Mouse (Mus musculus) forebrain, embryonic 15.5 days (tissue): ENCODE data around the gene March8. TPM values are rescaled to one million over a fixed set of nuclear protein-coding genes. Genes with fewer than 3 reads are reported as not detected.

Experiments
- ATAC-seq: fragments of 200-750 bp; cut with Nextera tagmentation; replicated peaks from 2 replicates; pipeline ENCODE4 v1.8.0; 2017; ENCODE audit warnings: mild to moderate bottlenecking, moderate TSS enrichment, moderate library complexity
- H3K27ac ChIP-seq: fragments of 300-500 bp; sonication (generic); replicated peaks from 2 replicates; pipeline ENCODE4 v1.5.1; 2015; ENCODE audit warnings: mild to moderate bottlenecking, inconsistent platforms
- H3K27me3 ChIP-seq: fragments of 300-500 bp; sonication (generic); 2 replicates; pipeline ENCODE4 v1.6.1; 2015; ENCODE audit warnings: inconsistent platforms
- H3K36me3 ChIP-seq: fragments of 300-500 bp; sonication (generic); 2 replicates; pipeline ENCODE4 v1.6.1; 2015; ENCODE audit warnings: mild to moderate bottlenecking, inconsistent platforms
- H3K4me1 ChIP-seq: fragments of 300-500 bp; sonication (generic); 2 replicates; pipeline ENCODE4 v1.6.1; 2015; ENCODE audit warnings: inconsistent platforms
- H3K4me2 ChIP-seq: fragments of 300-500 bp; sonication (generic); replicated peaks from 2 replicates; pipeline ENCODE4 v1.6.1; 2015; ENCODE audit warnings: mild to moderate bottlenecking, inconsistent platforms
- H3K4me3 ChIP-seq: fragments of 300-500 bp; sonication (generic); 2 replicates; pipeline ENCODE4 v1.5.1; 2015; ENCODE audit warnings: mild to moderate bottlenecking, inconsistent platforms
- H3K9ac ChIP-seq: fragments of 300-500 bp; sonication (generic); replicated peaks from 2 replicates; pipeline ENCODE4 v1.6.1; 2015; ENCODE audit warnings: mild to moderate bottlenecking, inconsistent platforms
- H3K9me3 ChIP-seq: fragments of 300-500 bp; sonication (generic); 2 replicates; pipeline ENCODE4 v1.6.1; 2016; ENCODE audit warnings: inconsistent platforms
- WGBS: fragments of 180-500 bp; shearing (Covaris S2); methylation state at CpG from one replicate; pipeline ENCODE4 v1.1.7; 2015; ENCODE audit warnings: mixed read lengths; 5-methylcytosine and 5-hydroxymethylcytosine counted together
- polyA plus RNA-seq: library from polyadenylated mRNA; unstranded; fragments of >200 nt; fragmentation: Nextera tagmentation; extraction: Ambion mirVana; gene quantifications from 2 replicates; pipeline ENCODE4 v1.2.1, GENCODE M21; 2015

Gene March8
- polyA plus RNA-seq, 1 experiment from 2014 or later, result 55.7 TPM

DNA sequence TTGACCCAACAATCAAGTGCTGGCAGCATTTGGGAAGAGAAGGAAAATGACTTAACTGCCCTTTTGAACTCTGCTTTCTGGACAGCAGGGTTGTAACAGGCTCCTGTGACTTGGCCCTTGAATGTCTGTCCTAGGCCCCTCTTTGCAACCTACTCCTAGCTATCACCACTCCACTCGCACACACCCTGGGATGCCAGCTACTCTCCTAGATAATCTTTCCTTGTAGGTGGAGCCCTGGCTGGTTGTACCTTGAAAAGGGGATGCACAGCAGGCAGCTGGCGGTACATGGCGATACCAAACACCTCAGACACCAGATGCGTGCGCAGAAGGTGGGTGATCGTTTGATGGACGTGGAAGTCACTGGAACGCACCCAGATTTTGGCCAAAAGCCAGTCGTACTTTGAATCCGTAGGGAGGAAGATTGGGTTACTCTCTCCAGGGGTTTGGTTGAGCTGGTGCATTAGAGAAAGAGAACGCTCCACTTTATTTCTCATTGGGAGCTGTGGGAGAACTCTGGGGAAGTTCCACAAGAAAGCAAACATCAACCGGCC, 77.4 kb downstream of the March8 start:
- Histone ChIP-seq H3K4me1 (no peaks in the 10 kb centered on the region), H3K27ac (no peak overlapping the region), H3K4me2 (no peak overlapping the region), H3K9ac (no peak overlapping the region), H3K9me3 (no peaks in the 10 kb centered on the region), H3K36me3 (no peaks in the 10 kb centered on the region), H3K4me3 (no peak overlapping the region), H3K27me3 (no peaks in the 10 kb centered on the region)
- WGBS, result 82% methylated on average over 12 of the region's 12 CpGs
- no peak for ATAC-seq

DNA sequence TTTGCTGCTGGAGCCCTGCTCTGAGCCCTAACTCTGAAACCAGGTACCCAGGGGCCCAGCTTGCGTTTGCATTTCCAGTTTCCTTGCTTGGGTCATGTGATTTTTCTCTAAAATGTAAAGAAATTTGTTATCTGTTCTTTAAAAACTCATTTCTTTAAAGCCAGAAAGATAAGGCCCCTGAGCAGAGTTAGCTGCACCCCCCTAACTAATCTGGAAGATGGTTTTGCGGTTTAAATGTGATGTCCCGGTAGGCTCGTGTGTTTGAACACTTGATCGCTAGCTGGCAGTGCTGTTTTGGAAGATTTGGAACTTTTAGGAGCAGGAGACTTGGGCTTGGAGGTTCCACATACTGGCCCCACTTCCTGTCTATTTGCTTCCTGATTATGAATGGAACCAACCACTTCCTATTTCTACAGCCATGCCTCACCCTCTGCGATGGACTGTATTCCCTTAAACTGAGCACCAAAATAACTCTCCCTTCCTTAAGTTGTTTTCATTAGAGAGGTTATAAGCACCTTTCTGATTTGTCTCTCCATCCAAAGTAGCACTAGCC, 78.3 kb downstream of the March8 start:
- ATAC-seq, result no peak
- Histone ChIP-seq H3K4me1 (no peaks in the 10 kb centered on the region), H3K9ac (no peak overlapping the region), H3K27me3 (no peaks in the 10 kb centered on the region), H3K27ac (no peak overlapping the region), H3K4me2 (no peak overlapping the region), H3K36me3 (no peaks in the 10 kb centered on the region), H3K9me3 (no peaks in the 10 kb centered on the region), H3K4me3 (no peak overlapping the region)
- WGBS, result 92% methylated on average over 6 of the region's 6 CpGs

DNA sequence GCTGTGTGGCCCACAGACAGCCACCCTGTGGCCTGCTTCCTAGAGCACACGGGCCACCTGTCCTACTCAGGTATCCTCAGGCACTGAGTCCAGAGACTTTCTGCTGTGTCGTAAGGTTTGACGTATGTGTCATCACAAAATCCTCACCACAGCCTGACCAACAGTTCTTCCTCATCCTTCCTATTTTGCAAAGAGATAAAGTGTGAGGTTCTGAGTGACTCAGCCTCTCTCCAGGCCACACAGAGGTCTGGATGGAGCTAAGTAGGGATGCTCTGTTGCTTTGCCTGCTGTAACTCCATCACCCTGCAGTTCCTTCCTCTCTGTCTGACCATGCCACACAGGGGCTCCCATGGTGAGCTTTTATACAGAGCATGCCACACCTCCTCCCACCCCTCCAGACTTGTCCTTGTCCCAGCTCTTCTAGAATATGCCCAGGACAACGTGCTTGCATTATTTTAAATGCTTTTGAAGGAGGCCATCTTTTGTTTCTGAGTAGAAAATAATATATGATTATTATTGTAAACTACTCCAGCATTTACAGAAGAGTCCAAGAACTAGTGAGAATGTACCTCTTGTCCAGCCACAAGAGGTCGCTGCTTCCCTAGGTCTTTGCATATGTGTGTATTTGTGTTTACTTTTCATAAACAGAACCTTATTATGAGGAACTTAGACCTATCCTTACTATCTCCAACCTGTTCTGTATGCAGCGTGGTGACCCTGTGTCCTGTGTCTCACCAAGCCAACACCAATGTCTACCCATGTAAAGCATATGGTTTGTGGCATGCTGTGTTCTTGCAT, 79.9 kb downstream of the March8 start:
- H3K27ac ChIP-seq, result no peak overlapping the region
- no peaks in the 10 kb centered on the region for H3K27me3 ChIP-seq
- 65% methylated on average over 6 of the region's 6 CpGs for WGBS
- no peak overlapping the region for H3K4me2 ChIP-seq
- no peaks in the 10 kb centered on the region for H3K4me1 ChIP-seq
- H3K36me3 ChIP-seq, result no peaks in the 10 kb centered on the region
- no peak for ATAC-seq
- H3K4me3 ChIP-seq, result no peak overlapping the region
- no peak overlapping the region for H3K9ac ChIP-seq
- H3K9me3 ChIP-seq, result no peaks in the 10 kb centered on the region

DNA sequence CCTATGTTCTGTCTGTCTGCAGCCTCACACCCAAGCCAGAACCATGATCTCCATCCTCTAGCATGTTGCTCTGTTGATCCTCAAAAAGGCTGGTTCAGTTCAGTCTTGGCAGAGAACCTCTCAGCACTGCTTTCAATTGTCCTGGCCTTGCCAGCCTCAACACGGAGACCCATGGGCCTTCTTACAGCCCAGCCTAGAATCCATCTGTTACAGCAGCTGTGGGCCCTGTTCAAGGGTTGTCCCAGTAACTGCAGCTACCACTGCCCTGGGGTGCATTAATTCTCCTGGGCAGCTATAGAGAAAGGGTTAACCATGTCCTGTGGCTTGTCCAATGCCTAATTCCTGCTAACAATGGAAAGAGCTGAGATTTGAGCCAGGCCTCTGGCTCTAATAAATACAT, 80.7 kb downstream of the March8 start:
- H3K9me3 ChIP-seq, result no peaks in the 10 kb centered on the region
- no peak overlapping the region for H3K27ac ChIP-seq
- no peaks in the 10 kb centered on the region for H3K36me3 ChIP-seq
- H3K9ac ChIP-seq, result no peak overlapping the region
- 53% methylated on average over 1 of the region's 1 CpGs for WGBS
- no peak overlapping the region for H3K4me2 ChIP-seq
- no peak for ATAC-seq
- no peaks in the 10 kb centered on the region for H3K4me1 ChIP-seq
- no peak overlapping the region for H3K4me3 ChIP-seq
- H3K27me3 ChIP-seq, result no peaks in the 10 kb centered on the region

DNA sequence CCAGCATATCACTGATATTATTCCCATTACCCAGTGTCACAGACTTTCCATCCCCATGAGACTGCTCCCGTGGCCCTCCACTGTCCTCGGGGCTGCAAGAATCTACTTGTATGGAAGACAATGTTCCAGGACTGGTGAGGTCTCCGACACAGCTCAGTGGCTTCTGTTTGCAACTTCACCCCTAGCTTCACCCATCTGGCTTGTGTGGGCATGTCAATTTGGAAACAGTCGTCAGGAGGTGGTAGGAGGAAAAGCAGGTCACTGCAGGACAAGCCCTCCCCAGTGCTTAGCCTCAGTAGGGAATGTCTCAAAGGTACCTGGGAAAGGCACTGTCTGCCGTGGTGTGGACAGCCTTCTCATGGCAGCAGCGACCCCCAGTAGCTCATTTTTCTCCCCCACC, 81.9 kb downstream of the March8 start:
- H3K27ac ChIP-seq, result no peak overlapping the region
- H3K27me3 ChIP-seq, result no peaks in the 10 kb centered on the region
- no peaks in the 10 kb centered on the region for H3K36me3 ChIP-seq
- no peaks in the 10 kb centered on the region for H3K9me3 ChIP-seq
- no peak overlapping the region for H3K4me3 ChIP-seq
- H3K4me1 ChIP-seq, result no peaks in the 10 kb centered on the region
- 73% methylated on average over 6 of the region's 6 CpGs for WGBS
- H3K4me2 ChIP-seq, result no peak overlapping the region
- no peak for ATAC-seq
- H3K9ac ChIP-seq, result no peak overlapping the region

DNA sequence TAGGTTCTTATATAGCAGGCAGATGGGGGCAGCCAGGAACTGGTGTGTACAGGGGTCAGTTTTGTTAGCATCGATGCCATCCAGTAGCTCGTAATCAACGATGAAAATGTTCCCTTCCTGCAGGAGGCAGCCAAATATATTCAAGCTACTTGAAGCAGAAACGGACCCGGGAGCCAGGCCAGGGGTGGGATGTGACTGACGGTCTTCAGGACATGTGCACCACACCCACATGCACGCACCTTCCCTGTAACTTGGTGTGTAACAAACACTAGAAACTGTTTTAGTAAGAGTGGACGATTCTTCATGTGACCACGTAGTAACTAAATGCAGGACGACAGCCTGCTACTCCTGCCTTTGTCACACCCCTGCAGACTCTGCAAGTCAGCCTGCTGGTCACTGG, 82.4 kb downstream of the March8 start:
- Histone ChIP-seq H3K36me3 (no peaks in the 10 kb centered on the region), H3K4me1 (no peaks in the 10 kb centered on the region), H3K27ac (no peak overlapping the region), H3K4me3 (no peak overlapping the region), H3K4me2 (no peak overlapping the region), H3K9me3 (no peaks in the 10 kb centered on the region), H3K27me3 (no peaks in the 10 kb centered on the region), H3K9ac (no peak overlapping the region)
- 85% methylated on average over 10 of the region's 10 CpGs for WGBS
- no peak for ATAC-seq

DNA sequence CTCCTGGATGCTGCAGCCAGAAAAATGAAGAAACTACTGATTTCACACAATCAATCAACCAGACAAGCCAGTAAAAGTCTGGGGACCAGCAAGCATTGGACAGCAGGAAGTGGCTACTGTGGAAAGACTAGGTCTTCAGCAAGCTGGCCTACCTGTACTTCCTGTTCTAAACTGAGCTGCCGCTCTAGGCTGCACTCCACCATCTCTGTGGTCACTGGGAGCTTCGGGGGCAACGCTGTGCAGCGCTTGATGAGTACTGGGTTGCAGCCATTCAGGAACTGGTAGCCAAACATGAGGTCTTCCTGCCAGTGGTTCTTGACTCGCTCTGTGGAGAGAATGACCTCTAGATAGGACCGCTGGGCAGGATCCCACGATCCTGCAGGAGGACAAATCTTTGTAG, 85.2 kb downstream of the March8 start:
- Histone ChIP-seq H3K27ac (no peak overlapping the region), H3K9ac (no peak overlapping the region), H3K4me3 (no peak overlapping the region), H3K36me3 (no peaks in the 10 kb centered on the region), H3K27me3 (no peaks in the 10 kb centered on the region), H3K9me3 (no peaks in the 10 kb centered on the region), H3K4me1 (no peaks in the 10 kb centered on the region), H3K4me2 (no peak overlapping the region)
- WGBS, result 93% methylated on average over 7 of the region's 7 CpGs
- ATAC-seq, result no peak

DNA sequence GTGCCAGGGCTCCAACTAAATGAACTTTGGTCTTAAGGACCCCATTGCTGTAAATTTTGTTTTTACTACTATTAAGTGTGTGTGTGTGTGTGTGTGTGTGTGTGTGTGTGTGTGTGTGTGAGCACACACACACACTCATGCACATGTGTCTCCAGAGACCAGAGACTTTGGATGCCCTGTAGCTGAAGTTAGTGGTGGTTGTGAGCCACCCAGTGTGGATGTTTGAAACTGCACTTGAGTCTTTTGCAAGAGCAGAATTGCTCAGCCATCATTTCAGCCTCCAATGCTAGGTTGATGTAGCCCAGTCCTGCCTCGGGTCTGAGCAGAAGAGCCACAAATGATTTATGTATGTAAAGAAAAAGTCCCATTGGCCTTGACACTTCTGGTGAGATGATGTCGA, 85.8 kb downstream of the March8 start:
- Histone ChIP-seq H3K27me3 (no peaks in the 10 kb centered on the region), H3K4me1 (no peaks in the 10 kb centered on the region), H3K27ac (no peak overlapping the region), H3K36me3 (no peaks in the 10 kb centered on the region), H3K9ac (no peak overlapping the region), H3K4me2 (no peak overlapping the region), H3K9me3 (no peaks in the 10 kb centered on the region), H3K4me3 (no peak overlapping the region)
- no peak for ATAC-seq
- 75% methylated on average over 2 of the region's 2 CpGs for WGBS

DNA sequence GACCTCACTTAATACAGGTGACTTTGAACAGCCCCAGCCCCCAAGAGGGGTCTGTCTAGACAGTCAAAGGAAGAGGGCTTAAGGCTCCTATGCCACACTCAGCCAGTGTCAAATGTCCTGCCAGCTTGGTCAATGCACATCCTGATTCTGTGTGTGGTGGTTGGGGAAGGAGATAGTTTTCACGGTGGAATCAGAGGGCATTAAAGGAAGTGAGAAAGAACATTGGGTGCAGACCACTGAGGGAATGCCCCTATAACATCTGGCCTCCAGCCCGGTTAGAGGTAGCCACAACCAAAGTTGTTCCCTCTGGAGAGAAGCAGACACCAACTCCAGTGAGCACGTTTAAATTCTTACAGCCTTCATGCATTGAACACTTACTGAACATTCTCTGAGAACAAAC, 89.7 kb downstream of the March8 start:
- Histone ChIP-seq H3K27ac (no peak overlapping the region), H3K4me2 (no peak overlapping the region), H3K4me1 (no peaks in the 10 kb centered on the region), H3K36me3 (no peaks in the 10 kb centered on the region), H3K27me3 (no peaks in the 10 kb centered on the region), H3K9me3 (no peaks in the 10 kb centered on the region), H3K9ac (no peak overlapping the region), H3K4me3 (no peak overlapping the region)
- 87% methylated on average over 3 of the region's 3 CpGs for WGBS
- ATAC-seq, result no peak

DNA sequence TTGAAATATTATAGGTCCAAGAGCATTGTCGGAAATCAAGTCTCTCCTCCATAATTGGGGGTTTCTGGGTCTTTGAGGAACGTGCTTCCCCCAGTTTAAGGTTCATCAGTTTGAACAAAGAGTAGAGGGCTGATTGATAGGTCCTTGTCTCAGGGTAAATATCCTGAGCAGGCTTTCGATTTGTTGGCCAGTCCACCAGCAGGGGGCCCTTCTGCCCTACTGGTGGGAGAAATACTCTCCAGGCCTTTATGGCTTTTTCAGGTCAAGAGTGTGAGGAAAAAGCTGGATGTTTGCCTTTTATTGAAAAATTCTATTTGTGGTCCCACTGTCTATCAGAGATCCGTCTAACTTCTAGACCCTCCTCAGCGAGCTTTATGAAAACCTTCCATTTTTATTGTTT, 90.5 kb downstream of the March8 start:
- H3K27me3 ChIP-seq, result no peaks in the 10 kb centered on the region
- no peak for ATAC-seq
- no peak overlapping the region for H3K4me2 ChIP-seq
- H3K36me3 ChIP-seq, result no peaks in the 10 kb centered on the region
- no peak overlapping the region for H3K4me3 ChIP-seq
- H3K27ac ChIP-seq, result no peak overlapping the region
- H3K9me3 ChIP-seq, result no peaks in the 10 kb centered on the region
- H3K9ac ChIP-seq, result no peak overlapping the region
- H3K4me1 ChIP-seq, result no peaks in the 10 kb centered on the region
- WGBS, result 68% methylated on average over 5 of the region's 5 CpGs

DNA sequence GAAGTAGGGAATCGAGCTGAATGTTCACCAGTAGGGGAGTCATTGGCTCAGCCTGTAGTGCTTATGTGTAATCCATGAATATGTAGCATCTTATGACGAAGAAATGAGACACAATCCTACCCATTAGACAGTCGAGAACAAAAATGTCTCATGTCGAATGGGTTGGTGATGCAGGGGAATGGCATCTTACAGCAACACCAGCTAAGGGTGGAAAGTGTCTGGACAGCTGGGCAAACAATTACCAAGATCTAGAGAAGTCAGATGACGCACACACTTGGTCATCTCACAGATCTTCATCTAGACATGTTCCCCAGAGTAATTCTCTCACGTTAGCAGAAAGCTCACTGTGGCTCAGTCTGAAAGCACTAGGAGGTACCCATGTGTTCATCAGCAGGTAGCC, 101.0 kb downstream of the March8 start:
- no peak overlapping the region for H3K4me3 ChIP-seq
- H3K4me2 ChIP-seq, result no peak overlapping the region
- no peak overlapping the region for H3K9ac ChIP-seq
- no peaks in the 10 kb centered on the region for H3K27me3 ChIP-seq
- H3K36me3 ChIP-seq, result no peaks in the 10 kb centered on the region
- 80% methylated on average over 6 of the region's 6 CpGs for WGBS
- ATAC-seq, result no peak
- no peaks in the 10 kb centered on the region for H3K9me3 ChIP-seq
- H3K27ac ChIP-seq, result no peak overlapping the region
- H3K4me1 ChIP-seq, result no peaks in the 10 kb centered on the region

DNA sequence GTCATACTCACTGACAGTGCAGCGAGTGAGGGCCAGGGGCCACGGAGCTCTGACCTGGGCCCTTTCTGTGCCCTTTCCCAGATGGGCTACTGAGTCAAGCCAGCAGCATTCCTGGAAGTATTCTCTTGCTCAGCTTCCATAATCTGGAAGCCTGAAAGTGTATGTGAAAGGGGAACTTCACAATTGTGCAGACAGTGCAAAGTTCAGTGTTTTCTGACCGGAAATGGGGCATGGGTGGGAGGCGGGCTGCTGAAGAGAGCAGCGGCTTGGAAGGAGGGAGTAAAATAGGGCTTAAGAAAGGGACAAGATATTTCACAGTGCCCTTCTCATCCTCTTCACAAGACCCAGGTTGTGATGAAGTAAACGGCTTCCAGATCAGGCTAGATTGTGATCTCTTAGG, 101.7 kb downstream of the March8 start:
- H3K4me1 ChIP-seq, result no peaks in the 10 kb centered on the region
- H3K27me3 ChIP-seq, result no peaks in the 10 kb centered on the region
- 88% methylated on average over 6 of the region's 6 CpGs for WGBS
- no peak for ATAC-seq
- no peak overlapping the region for H3K4me2 ChIP-seq
- H3K4me3 ChIP-seq, result no peak overlapping the region
- H3K9ac ChIP-seq, result no peak overlapping the region
- H3K9me3 ChIP-seq, result no peaks in the 10 kb centered on the region
- H3K27ac ChIP-seq, result no peak overlapping the region
- no peaks in the 10 kb centered on the region for H3K36me3 ChIP-seq

DNA sequence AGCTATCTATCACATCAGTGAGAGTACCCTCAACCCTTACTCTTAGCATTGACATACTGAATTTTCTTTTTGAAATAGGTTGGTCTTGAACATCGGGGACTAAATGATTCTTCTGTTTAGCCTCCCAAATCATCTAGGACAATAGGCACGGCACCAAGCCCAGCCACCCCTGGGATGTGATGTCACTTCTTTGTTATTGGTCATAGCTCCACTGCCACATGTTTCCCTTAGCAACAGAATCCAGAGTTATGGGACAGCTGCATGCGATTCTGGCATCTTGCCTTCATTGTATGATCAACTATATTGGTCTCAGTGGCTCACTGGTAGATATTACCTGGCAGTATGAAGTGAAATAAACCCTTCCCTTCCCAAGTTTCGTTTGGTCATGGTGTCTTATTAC, 102.6 kb downstream of the March8 start:
- Histone ChIP-seq H3K9me3 (no peaks in the 10 kb centered on the region), H3K4me1 (no peaks in the 10 kb centered on the region), H3K27ac (no peak overlapping the region), H3K4me3 (no peak overlapping the region), H3K36me3 (no peaks in the 10 kb centered on the region), H3K9ac (no peak overlapping the region), H3K27me3 (no peaks in the 10 kb centered on the region), H3K4me2 (no peak overlapping the region)
- WGBS, result 79% methylated on average over 4 of the region's 4 CpGs
- ATAC-seq, result no peak
